Mouse (Mus musculus) neural tube, embryonic 11.5 days (tissue): ENCODE measurements around the gene Fam49a. TPM values are rescaled to one million over a fixed set of nuclear protein-coding genes. Genes with fewer than 3 reads are reported as not detected.

ENCODE experiments used
- ATAC-seq: fragments of 200-750 bp; cut with Nextera tagmentation; 2 replicates; pipeline ENCODE4 v1.8.0; 2017; ENCODE audit warnings: moderate number of reproducible peaks, mild to moderate bottlenecking, moderate TSS enrichment, moderate library complexity; ENCODE audit not compliant: insufficient read depth, low FRiP score, low TSS enrichment
- DNase-seq: peaks from one replicate; pipeline ENCODE4 v3.0.0-alpha.2; 2015; ENCODE audit warnings: low spot score
- H3K27ac ChIP-seq: fragments of 300-500 bp; sonication (generic); 2 replicates; pipeline ENCODE4 v1.5.1; 2014; ENCODE audit warnings: low read depth, mild to moderate bottlenecking, low read length
- H3K27me3 ChIP-seq: fragments of 300-500 bp; sonication (generic); 2 replicates; pipeline ENCODE4 v1.6.1; 2014; ENCODE audit warnings: mild to moderate bottlenecking, low read length, mixed read lengths; ENCODE audit not compliant: control insufficient read depth, insufficient read depth
- H3K36me3 ChIP-seq: fragments of 300-500 bp; sonication (generic); 2 replicates; pipeline ENCODE4 v1.6.1; 2014; ENCODE audit warnings: mild to moderate bottlenecking, low read length, moderate library complexity, mixed read lengths; ENCODE audit not compliant: control insufficient read depth, insufficient read depth
- H3K4me1 ChIP-seq: fragments of 300-500 bp; sonication (generic); 2 replicates; pipeline ENCODE4 v1.6.1; 2014; ENCODE audit warnings: low read length, mixed read lengths; ENCODE audit not compliant: control insufficient read depth, insufficient read depth
- H3K4me2 ChIP-seq: fragments of 300-500 bp; sonication (generic); 2 replicates; pipeline ENCODE4 v1.6.1; 2014; ENCODE audit warnings: low read depth, mild to moderate bottlenecking, moderate library complexity
- H3K4me3 ChIP-seq: fragments of 300-500 bp; sonication (generic); 2 replicates; pipeline ENCODE4 v1.5.1; 2014; ENCODE audit warnings: low read depth, low read length
- H3K9ac ChIP-seq: fragments of 300-500 bp; sonication (generic); 2 replicates; pipeline ENCODE4 v1.6.1; 2014; ENCODE audit warnings: mild to moderate bottlenecking, low read length
- H3K9me3 ChIP-seq: fragments of 300-500 bp; sonication (generic); 2 replicates; pipeline ENCODE4 v1.6.1; 2016; ENCODE audit warnings: low read length; ENCODE audit not compliant: control insufficient read depth
- WGBS: fragments of 180-500 bp; shearing (Covaris S2); extraction: QIAGEN DNeasy Blood & Tissue Kit; methylation state at CpG from one replicate; pipeline ENCODE4 v1.1.7; 2014; 5-methylcytosine and 5-hydroxymethylcytosine counted together
- polyA plus RNA-seq: library from polyadenylated mRNA; unstranded; fragments of >200 nt; fragmentation: Nextera tagmentation; extraction: Ambion mirVana; gene quantifications from 2 replicates; pipeline ENCODE4 v1.2.1, GENCODE M21; 2014

Gene Fam49a
- polyA plus RNA-seq, 1 experiment from 2014 or later, result 34.4 TPM

GRCm38 (mm10) chr12:12260979-12261960 is 669 bp upstream of the Fam49a start:
- peak; percentile 21; the same call in 1 of the 2 replicates for ATAC-seq
- no peak overlapping the region for H3K9ac ChIP-seq

GRCm38 (mm10) chr12:12263371-12263791 is 1.4 kb downstream of the Fam49a start:
- Histone ChIP-seq H3K9me3 (no peaks in the 10 kb centered on the region), H3K9ac (no peak overlapping the region; the same call in 1 of the 2 replicates), H3K27ac (no peak overlapping the region), H3K4me3 (peak overlapping the region; percentile 67), H3K36me3 (no peaks in the 10 kb centered on the region), H3K4me1 (peaks cover 10% of the 10 kb centered on the region; the same call in 1 of the 2 replicates), H3K27me3 (no peaks in the 10 kb centered on the region; the same call in 1 of the 2 replicates), H3K4me2 (peak overlapping the region; percentile 80)
- WGBS, result 0% methylated on average over 1 of the region's 1 CpGs
- peak; percentile 27 for ATAC-seq
- DNase-seq, result peak; percentile 33

More at GRCm38 (mm10) chr12:12260979-12261960, 669 bp upstream of the Fam49a start:
- H3K4me1 ChIP-seq, result peaks cover 10% of the 10 kb centered on the region; the same call in 1 of the 2 replicates
- H3K36me3 ChIP-seq, result no peaks in the 10 kb centered on the region
- H3K4me3 ChIP-seq, result peak overlapping the region; percentile 67; the same call in 1 of the 2 replicates
- no peaks in the 10 kb centered on the region for H3K9me3 ChIP-seq
- 74% methylated on average over 9 of the region's 9 CpGs for WGBS
- no peaks in the 10 kb centered on the region; the same call in 1 of the 2 replicates for H3K27me3 ChIP-seq
- peak overlapping the region; percentile 80 for H3K4me2 ChIP-seq
- no peak for DNase-seq
- no peak overlapping the region for H3K27ac ChIP-seq

- WGBS, result 68% methylated on average over 5 of the region's 5 CpGs
- H3K27ac ChIP-seq, result no peak overlapping the region
- H3K27me3 ChIP-seq, result no peaks in the 10 kb centered on the region; the same call in 1 of the 2 replicates
Observed at GRCm38 (mm10) chr12:12264151-12264550, 2.2 kb downstream of the Fam49a start.

GRCm38 (mm10) chr12:12266552-12266951 is 4.6 kb downstream of the Fam49a start:
- Histone ChIP-seq H3K4me2 (no peak overlapping the region), H3K4me1 (peaks cover 10% of the 10 kb centered on the region; the same call in 1 of the 2 replicates), H3K27ac (no peak overlapping the region), H3K9ac (no peak overlapping the region), H3K4me3 (no peak overlapping the region), H3K27me3 (no peaks in the 10 kb centered on the region; the same call in 1 of the 2 replicates), H3K36me3 (no peaks in the 10 kb centered on the region), H3K9me3 (no peaks in the 10 kb centered on the region)
- WGBS, result 68% methylated on average over 1 of the region's 1 CpGs
- ATAC-seq (no peak), DNase-seq (no peak)

More at GRCm38 (mm10) chr12:12264151-12264550, 2.2 kb downstream of the Fam49a start:
- ATAC-seq (no peak), DNase-seq (no peak)
- Histone ChIP-seq H3K9me3 (no peaks in the 10 kb centered on the region), H3K9ac (no peak overlapping the region), H3K36me3 (no peaks in the 10 kb centered on the region), H3K4me2 (no peak overlapping the region), H3K4me3 (no peak overlapping the region), H3K4me1 (peaks cover 10% of the 10 kb centered on the region; the same call in 1 of the 2 replicates)

- no peak overlapping the region for H3K4me3 ChIP-seq
- H3K4me2 ChIP-seq, result no peak overlapping the region
- peaks cover 3% of the 10 kb centered on the region; the same call in 1 of the 2 replicates for H3K4me1 ChIP-seq
- H3K27me3 ChIP-seq, result no peaks in the 10 kb centered on the region
- no peak overlapping the region for H3K27ac ChIP-seq
- 88% methylated on average over 3 of the region's 3 CpGs for WGBS
- DNase-seq (no peak), ATAC-seq (no peak)
- no peaks in the 10 kb centered on the region for H3K9me3 ChIP-seq
- no peaks in the 10 kb centered on the region for H3K36me3 ChIP-seq
- H3K9ac ChIP-seq, result no peak overlapping the region
Observed at GRCm38 (mm10) chr12:12270495-12270894, 8.6 kb downstream of the Fam49a start.

GRCm38 (mm10) chr12:12274115-12274514 is 12.2 kb downstream of the Fam49a start:
- Histone ChIP-seq H3K36me3 (no peaks in the 10 kb centered on the region), H3K4me1 (peaks cover 3% of the 10 kb centered on the region; the same call in 1 of the 2 replicates), H3K4me3 (no peak overlapping the region), H3K27me3 (no peaks in the 10 kb centered on the region), H3K27ac (no peak overlapping the region), H3K9ac (no peak overlapping the region), H3K9me3 (no peaks in the 10 kb centered on the region), H3K4me2 (no peak overlapping the region)
- WGBS, result 30% methylated on average over 6 of the region's 6 CpGs
- ATAC-seq (no peak), DNase-seq (no peak)

- Histone ChIP-seq H3K9ac (no peak overlapping the region), H3K36me3 (no peaks in the 10 kb centered on the region), H3K9me3 (no peaks in the 10 kb centered on the region), H3K27me3 (no peaks in the 10 kb centered on the region), H3K27ac (no peak overlapping the region), H3K4me2 (no peak overlapping the region), H3K4me3 (no peak overlapping the region), H3K4me1 (peaks cover 3% of the 10 kb centered on the region; the same call in 1 of the 2 replicates)
- 89% methylated on average over 4 of the region's 4 CpGs for WGBS
- ATAC-seq (no peak), DNase-seq (no peak)
Observed at GRCm38 (mm10) chr12:12275124-12275779, 13.3 kb downstream of the Fam49a start.

GRCm38 (mm10) chr12:12277741-12278463 is 16.0 kb downstream of the Fam49a start:
- H3K27ac ChIP-seq, result no peak overlapping the region
- H3K9me3 ChIP-seq, result no peaks in the 10 kb centered on the region
- no peak for ATAC-seq
- no peaks in the 10 kb centered on the region for H3K36me3 ChIP-seq
- no peak for DNase-seq
- no peak overlapping the region for H3K9ac ChIP-seq
- WGBS, result 80% methylated on average over 4 of the region's 4 CpGs
- no peak overlapping the region for H3K4me3 ChIP-seq
- no peaks in the 10 kb centered on the region for H3K27me3 ChIP-seq
- H3K4me1 ChIP-seq, result peaks cover 3% of the 10 kb centered on the region; the same call in 1 of the 2 replicates
- H3K4me2 ChIP-seq, result no peak overlapping the region
